Mouse (Mus musculus) cerebellum, postnatal 36 days (tissue): ENCODE data around the gene Net1.
"Not testable (repeated sequence)": the region's sequence is repeated elsewhere in the genome, so short reads cannot be mapped to it uniquely, and the experiment has no call there.

Experiments
- DNase-seq, 2 experiments: peaks; one replicate each; pipeline ENCODE4 v3.0.0; 2021 to 2022; ENCODE audit warnings: mixed read lengths in 2 of 2

Net1 gene

DNA sequence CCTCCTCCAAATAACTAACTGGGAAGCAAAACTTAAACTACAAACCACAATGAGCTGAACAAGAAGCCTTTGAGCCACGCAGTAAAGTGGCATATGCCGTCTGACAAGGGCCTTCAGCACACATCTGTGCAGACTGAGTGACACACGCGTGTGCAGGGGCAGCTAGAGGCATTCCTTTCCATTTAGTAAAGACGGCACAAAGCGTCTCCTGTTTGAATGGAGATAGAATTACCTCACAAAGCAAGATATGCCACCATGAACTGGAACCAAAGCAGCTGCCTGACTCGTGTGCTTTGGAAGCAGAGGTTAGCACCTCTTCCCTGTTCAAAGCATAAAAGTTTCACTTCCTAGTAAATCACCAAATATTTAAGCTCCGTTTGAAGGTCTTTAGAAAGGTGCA is 28.0 kb downstream of the Net1 start:
- no peak for DNase-seq

GRCm38 (mm10) chr13:3889111-3889510 is 28.9 kb downstream of the Net1 start:
- no peak for DNase-seq

DNA sequence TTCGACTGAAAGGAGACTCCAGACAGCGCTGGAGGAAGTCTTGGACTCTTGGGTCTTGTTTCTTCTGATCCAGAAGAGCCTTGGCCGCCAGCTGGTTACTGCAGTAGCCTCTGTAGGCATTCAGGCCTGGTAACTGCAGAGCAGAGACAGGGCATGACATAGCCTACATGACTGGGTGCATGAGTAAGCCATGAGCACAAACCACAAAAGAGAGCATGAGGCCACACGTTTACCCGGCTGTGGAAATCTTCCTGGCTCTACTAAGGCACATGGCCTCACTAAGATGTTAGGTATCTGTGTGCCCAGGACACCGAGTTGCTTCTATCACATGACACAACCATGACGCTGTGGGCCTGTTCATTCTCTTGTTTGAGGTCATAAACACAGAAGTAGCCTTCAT is 31.4 kb downstream of the Net1 start:
- DNase-seq: no peak

GRCm38 (mm10) chr13:3877679-3878220 is 40.3 kb downstream of the Net1 start:
- DNase-seq: no peak

DNA sequence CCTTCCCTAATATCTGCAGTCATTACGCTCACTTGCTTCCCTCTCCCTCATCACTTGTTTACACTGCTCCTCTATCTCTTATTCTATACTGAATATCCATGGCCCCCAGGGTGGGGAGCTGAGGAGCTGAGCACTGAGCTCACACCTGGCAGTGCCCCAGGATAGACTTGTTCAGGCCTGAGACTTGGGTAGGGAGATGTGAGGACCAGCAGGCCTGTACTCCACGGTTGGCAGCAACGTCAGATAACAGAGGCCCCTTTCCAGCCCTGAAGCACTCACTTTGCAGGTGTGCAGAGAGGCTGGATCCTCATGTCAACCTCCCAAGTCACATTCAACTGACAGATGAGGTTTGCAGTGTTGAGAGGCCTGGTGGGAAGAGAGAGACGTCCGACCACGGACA is 40.8 kb downstream of the Net1 start:
- no peak for DNase-seq

DNA sequence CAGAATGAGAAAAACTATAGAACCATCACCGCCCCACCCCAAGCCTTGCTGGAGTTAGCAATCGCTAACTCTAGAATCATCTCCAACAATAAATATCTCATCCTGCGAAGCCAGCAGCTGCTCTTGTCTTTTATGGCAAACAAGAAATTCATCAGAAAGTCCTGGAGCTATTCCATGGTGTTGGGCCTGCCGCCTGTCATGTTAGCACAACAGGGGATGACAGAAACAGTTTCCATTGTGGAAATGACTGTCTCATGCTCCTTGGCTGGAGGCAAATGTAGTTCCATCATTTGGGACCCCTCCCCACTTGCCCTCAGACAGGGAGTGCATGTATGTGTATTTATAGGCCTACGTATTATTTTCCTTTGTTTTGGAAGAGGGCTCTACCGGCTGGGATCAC is 41.6 kb downstream of the Net1 start:
- DNase-seq: no peak

- no peak for DNase-seq
Measured at GRCm38 (mm10) chr13:3872832-3873231, 45.2 kb downstream of the Net1 start.

DNA sequence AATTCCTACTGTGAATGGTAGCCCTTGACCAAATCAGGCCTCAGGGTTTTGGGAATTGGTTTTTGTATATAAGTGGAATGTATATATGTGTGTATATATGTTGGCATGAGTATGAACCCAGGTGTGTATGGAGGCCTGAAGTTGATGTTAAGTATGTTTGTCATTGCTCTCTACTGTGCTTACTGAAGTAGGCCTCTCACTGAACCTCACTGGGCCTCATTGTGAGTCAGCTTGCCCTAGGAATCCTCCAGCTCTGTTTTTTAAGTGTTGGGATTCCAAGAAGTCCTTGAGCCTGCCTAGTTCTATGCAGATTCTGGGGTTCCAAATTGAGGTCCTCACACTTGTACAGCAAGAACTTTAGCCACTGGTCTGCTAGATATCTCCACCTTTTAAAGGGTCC is 48.1 kb downstream of the Net1 start:
- DNase-seq: no peak

DNA sequence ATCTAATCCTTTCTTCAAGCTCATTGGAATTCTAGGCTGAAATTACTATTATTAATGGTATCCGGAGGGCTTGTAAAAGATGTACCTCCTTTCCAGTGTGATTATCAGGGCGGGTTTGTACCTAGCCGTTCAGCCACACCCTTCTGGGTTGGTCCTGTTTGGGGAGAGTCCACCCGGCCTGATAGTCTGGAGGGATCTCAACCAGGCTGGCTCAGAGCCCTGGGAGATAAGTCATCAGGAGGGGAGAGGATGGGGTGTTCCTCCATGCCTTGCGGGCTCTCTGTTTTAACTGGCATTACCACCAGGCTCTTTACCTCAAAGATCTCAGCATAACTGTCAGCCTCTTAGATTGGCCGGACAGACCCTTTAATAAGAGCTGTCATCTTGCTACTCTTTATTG is 50.9 kb downstream of the Net1 start:
- DNase-seq: no peak

- DNase-seq: no peak
Measured at GRCm38 (mm10) chr13:3866355-3867052, 51.5 kb downstream of the Net1 start.

GRCm38 (mm10) chr13:3865648-3866354 is 52.2 kb downstream of the Net1 start:
- no peak for DNase-seq

GRCm38 (mm10) chr13:3862922-3863580 is 55.0 kb downstream of the Net1 start:
- no peak for DNase-seq

DNA sequence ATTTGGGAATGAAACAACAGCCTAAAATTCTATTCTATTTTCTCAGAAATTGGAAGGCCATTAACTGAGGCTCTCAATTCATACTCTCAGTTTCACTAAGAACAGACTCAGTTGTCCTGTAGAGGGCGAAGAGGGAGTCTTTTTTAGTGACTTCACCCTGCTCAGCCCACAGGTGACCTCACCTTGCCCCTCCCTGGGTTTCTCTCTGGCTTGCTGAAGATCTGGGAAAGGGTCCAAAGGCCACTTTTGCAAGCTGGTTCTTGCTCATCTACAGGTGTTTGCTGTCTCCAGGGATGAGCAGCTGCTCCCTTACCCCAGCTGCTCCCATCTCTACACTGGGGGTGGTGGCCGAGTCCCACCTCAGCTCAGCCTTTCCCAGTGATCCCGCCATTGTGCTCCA is 55.7 kb downstream of the Net1 start:
- DNase-seq: no peak

DNA sequence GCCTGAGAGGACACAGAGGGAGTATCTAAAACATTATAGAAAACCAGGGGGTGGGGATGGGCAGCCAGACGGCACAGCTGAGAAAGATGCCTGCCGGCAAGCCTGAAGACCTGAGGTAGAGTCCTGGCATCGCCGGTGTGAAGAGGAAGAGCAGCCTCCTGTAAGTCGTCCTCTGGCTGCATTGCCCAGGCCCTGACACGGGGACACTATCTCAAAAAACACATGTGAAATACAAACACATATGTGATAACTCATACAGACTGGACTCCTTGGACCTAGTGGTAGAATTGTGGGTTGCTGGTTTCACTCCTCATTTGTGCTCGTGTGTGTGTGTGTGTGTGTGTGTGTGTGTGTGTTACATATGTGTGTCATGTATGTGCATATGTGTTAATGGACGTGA is 56.8 kb downstream of the Net1 start:
- DNase-seq: no peak

GRCm38 (mm10) chr13:3856252-3856651 is 61.8 kb downstream of the Net1 start:
- DNase-seq: no peak

GRCm38 (mm10) chr13:3854856-3855255 is 63.2 kb downstream of the Net1 start:
- no peak for DNase-seq

- not testable (repeated sequence) for DNase-seq
Measured at GRCm38 (mm10) chr13:3853648-3854333, 64.2 kb downstream of the Net1 start, which contains the start of gene Calm5. Calm5 (plus strand) TSS chr13:3854173.

- no peak for DNase-seq
Measured at GRCm38 (mm10) chr13:3850330-3850729, 67.7 kb downstream of the Net1 start.

- DNase-seq: not testable (repeated sequence)
Measured at GRCm38 (mm10) chr13:3840662-3841061, 77.4 kb downstream of the Net1 start.

DNA sequence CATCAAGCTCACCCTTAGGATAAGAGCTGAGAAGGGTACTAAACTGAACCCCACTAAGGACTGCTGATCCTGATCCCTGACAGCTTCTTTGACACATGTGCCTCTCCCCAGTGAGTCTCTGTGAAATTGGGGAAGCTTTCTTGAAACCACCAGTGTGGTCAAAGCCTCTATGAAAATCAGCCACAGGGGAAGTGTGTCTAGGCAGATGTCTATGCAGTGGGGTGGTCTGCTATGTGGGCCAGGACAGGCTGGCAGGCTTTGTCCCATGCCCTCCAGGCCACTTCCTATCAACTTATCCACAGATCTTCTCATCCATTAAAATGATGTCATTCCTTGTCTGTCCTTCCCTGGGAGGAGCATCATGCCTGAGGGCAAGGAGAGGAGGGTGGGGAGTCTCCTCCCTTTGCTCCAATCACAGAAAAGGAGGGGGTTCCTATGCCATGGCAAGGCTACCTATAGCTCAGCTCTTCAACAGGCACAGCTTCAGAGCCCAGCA is 80.7 kb downstream of the Net1 start, which contains the start of gene Calm4:
Calm4 (plus strand) TSS at position 446 of the 496 bp plus-strand sequence.
- DNase-seq: not testable (repeated sequence)

- DNase-seq: not testable (repeated sequence)
Measured at GRCm38 (mm10) chr13:3833644-3834043, 84.4 kb downstream of the Net1 start.

DNA sequence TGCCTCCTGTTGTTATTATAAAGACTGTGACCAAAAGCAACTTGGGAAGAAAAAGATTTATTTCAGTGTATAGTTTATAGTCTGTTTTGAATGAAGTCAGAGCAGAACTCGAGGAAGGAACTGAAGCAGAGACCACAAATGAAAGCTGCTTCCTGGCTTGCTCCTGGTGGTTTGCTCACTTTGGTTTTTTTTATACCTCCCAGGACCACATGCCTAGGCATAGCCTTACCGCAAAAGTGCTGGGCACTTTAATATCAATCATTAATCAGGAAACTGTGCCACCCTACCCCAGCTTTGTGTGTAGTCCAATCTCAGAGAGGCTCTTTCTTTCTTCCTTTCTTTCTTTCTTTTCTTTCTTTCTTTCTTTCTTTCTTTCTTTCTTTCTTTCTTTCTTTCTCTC is 85.6 kb downstream of the Net1 start:
- no peak for DNase-seq
